Mouse (Mus musculus) liver, embryonic 16.5 days (tissue): ENCODE data around the gene Mrgpre. TPM values are rescaled to one million over a fixed set of nuclear protein-coding genes. Genes with fewer than 3 reads are reported as not detected.

Experiments used
- ATAC-seq: fragments of 200-750 bp; cut with Nextera tagmentation; 2 replicates; pipeline ENCODE4 v1.8.0; 2017; ENCODE audit warnings: low read depth, mild to moderate bottlenecking, moderate number of reproducible peaks, moderate library complexity
- H3K27ac ChIP-seq: fragments of 300-500 bp; sonication (generic); 2 replicates; pipeline ENCODE4 v1.5.1; 2014; ENCODE audit warnings: mild to moderate bottlenecking, low read length
- H3K27me3 ChIP-seq: fragments of 300-500 bp; sonication (generic); 2 replicates; pipeline ENCODE4 v1.6.1; 2014; ENCODE audit warnings: low read depth, low read length, mixed read lengths; ENCODE audit not compliant: control insufficient read depth, insufficient read depth
- H3K36me3 ChIP-seq: fragments of 300-500 bp; sonication (generic); 2 replicates; pipeline ENCODE4 v1.6.1; 2014; ENCODE audit warnings: mild to moderate bottlenecking; ENCODE audit not compliant: control insufficient read depth, insufficient read depth
- H3K4me1 ChIP-seq: fragments of 300-500 bp; sonication (generic); 2 replicates; pipeline ENCODE4 v1.6.1; 2014; ENCODE audit warnings: low read depth, low read length, mixed read lengths; ENCODE audit not compliant: control insufficient read depth
- H3K4me2 ChIP-seq: fragments of 300-500 bp; sonication (generic); 2 replicates; pipeline ENCODE4 v1.6.1; 2014; ENCODE audit warnings: low read depth, low read length, mixed read lengths
- H3K4me3 ChIP-seq: fragments of 300-500 bp; sonication (generic); 2 replicates; pipeline ENCODE4 v1.5.1; 2014; ENCODE audit warnings: low read depth, mild to moderate bottlenecking, low read length
- H3K9ac ChIP-seq: fragments of 300-500 bp; sonication (generic); 2 replicates; pipeline ENCODE4 v1.6.1; 2014; ENCODE audit warnings: low read depth, low read length
- H3K9me3 ChIP-seq: fragments of 300-500 bp; sonication (generic); replicated peaks from 2 replicates; pipeline ENCODE4 v1.6.1; 2016; ENCODE audit warnings: low read length; ENCODE audit not compliant: control insufficient read depth
- WGBS: fragments of 180-500 bp; shearing (Covaris S2); extraction: QIAGEN DNeasy Blood & Tissue Kit; methylation state at CpG from one replicate; pipeline ENCODE4 v1.1.7; 2014; ENCODE audit not compliant: insufficient replicate concordance; 5-methylcytosine and 5-hydroxymethylcytosine counted together
- microRNA-seq: library from miRNA; unstranded; fragments of <30 nt; microRNA quantifications from one replicate; pipeline ENCODE4, GENCODE M21; 2016
- polyA plus RNA-seq: library from polyadenylated mRNA; unstranded; fragments of >200 nt; fragmentation: Nextera tagmentation; extraction: Ambion mirVana; gene quantifications from 2 replicates; pipeline ENCODE4 v1.2.1, GENCODE M21; 2015

Mrgpre gene
- polyA plus RNA-seq, 1 experiment from 2014 or later: 0.51 TPM

DNA sequence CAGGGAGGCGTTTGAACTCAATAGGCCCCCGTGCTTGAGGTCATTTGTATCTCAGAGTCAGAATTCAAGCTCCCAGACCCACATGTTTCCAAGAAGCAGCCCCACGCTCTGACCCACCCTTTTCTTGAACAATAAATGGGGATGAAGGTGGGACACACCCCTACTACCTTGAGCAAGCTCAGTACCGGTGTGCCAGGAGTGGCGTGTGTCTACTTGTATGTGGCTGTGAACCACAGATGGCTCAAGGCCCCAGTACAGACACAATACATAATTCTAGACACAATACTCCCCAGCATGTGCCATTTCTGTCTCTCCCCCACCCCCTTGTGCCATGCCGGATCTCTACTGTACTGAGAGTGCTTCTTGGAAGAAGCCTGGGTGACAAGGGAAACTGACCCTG, 46.1 kb downstream of the Mrgpre start:
- H3K27me3 ChIP-seq: peaks cover 32% of the 10 kb centered on the region
- H3K4me3 ChIP-seq: no peak overlapping the region
- no peak for ATAC-seq
- H3K4me2 ChIP-seq: no peak overlapping the region
- H3K4me1 ChIP-seq: no peaks in the 10 kb centered on the region
- no peak overlapping the region for H3K27ac ChIP-seq
- 62% methylated on average over 6 of the region's 6 CpGs for WGBS
- H3K9ac ChIP-seq: no peak overlapping the region
- no peaks in the 10 kb centered on the region for H3K9me3 ChIP-seq
- no peaks in the 10 kb centered on the region for H3K36me3 ChIP-seq

GRCm38 (mm10) chr7:143733746-143734145, 50.6 kb downstream of the Mrgpre start:
- Histone ChIP-seq H3K9me3 (no peaks in the 10 kb centered on the region), H3K4me2 (no peak overlapping the region), H3K27me3 (peaks cover under 1% of the 10 kb centered on the region; the same call in 1 of the 2 replicates), H3K36me3 (no peaks in the 10 kb centered on the region), H3K9ac (no peak overlapping the region), H3K4me1 (no peaks in the 10 kb centered on the region), H3K4me3 (no peak overlapping the region), H3K27ac (no peak overlapping the region)
- WGBS: 63% methylated on average over 4 of the region's 4 CpGs
- no peak for ATAC-seq

GRCm38 (mm10) chr7:143729886-143730285, 54.4 kb downstream of the Mrgpre start:
- no peak overlapping the region for H3K4me3 ChIP-seq
- no peaks in the 10 kb centered on the region for H3K4me1 ChIP-seq
- no peaks in the 10 kb centered on the region for H3K27me3 ChIP-seq
- H3K9me3 ChIP-seq: no peaks in the 10 kb centered on the region
- H3K4me2 ChIP-seq: no peak overlapping the region
- ATAC-seq: no peak
- WGBS: 68% methylated on average over 10 of the region's 10 CpGs
- H3K27ac ChIP-seq: no peak overlapping the region
- no peaks in the 10 kb centered on the region for H3K36me3 ChIP-seq
- no peak overlapping the region for H3K9ac ChIP-seq

Small RNA genes within 50 kb of the gene (microRNA-seq; reads per million reads assigned to microRNA genes)
- not detected for gene Gm22064

Other genes with a start within 250 kb of the Mrgpre start
- 74.9 and 78.9 TPM in 2 replicates for gene Nap1l4, start 235.4 kb downstream of the Mrgpre start, polyA plus RNA-seq
- 62.0 and 64.3 TPM in 2 replicates for gene Cars, start 184.4 kb downstream of the Mrgpre start, polyA plus RNA-seq
- gene Tnfrsf26, start 155.8 kb downstream of the Mrgpre start, polyA plus RNA-seq: 1.3 and 1.4 TPM in 2 replicates
- gene Tnfrsf22, start 134.8 kb downstream of the Mrgpre start, polyA plus RNA-seq: 0.42 and 0.53 TPM in 2 replicates
- 0.35 and 0.55 TPM in 2 replicates for gene Tnfrsf23, start 98.6 kb downstream of the Mrgpre start, polyA plus RNA-seq
- gene Osbpl5, start 27.5 kb downstream of the Mrgpre start, polyA plus RNA-seq: 1.9 and 2.2 TPM in 2 replicates
- gene Mrgprg, start 17.5 kb downstream of the Mrgpre start, polyA plus RNA-seq: not detected in 2 replicates
- gene Nadsyn1, start 38.3 kb upstream of the Mrgpre start, polyA plus RNA-seq: 9.1 TPM in 2 replicates
- gene Dhcr7, start 38.6 kb upstream of the Mrgpre start, polyA plus RNA-seq: 59.4 and 76.8 TPM in 2 replicates
- not detected in 2 replicates for gene Gm498, start 82.3 kb upstream of the Mrgpre start, polyA plus RNA-seq
- 0.63 and 0.67 TPM in 2 replicates for gene Shank2, start 217.4 kb upstream of the Mrgpre start, polyA plus RNA-seq